In the genomic region with DNA sequence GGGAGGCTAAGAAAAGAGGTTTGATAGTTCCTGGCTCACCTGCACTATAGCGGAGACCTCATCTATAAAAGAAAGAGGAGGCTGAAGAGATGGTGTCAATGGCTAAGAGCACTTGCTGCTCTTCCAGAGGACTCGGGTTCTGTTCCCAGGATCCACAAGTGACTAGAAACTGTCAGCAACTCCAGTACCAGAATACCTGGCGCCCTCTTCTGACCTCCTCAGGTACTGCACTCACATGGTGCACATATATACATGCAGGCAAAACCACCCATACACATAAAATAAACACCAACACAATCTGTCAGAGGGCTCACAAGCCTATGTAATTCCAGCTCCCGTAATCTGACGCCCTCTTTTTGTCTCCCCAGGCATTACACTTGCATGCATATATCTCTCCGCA, we compare ENCODE assay signal across 20 mouse cellular contexts. TPM values are rescaled to one million over a fixed set of nuclear protein-coding genes. Genes with fewer than 3 reads are reported as not detected.
A peak's percentile ranks its signal among the peaks of the same experiment; 100 is the strongest.
DNase-seq lines count a peak whose midpoint lies in the region; ATAC-seq and TF ChIP-seq lines count a peak whose summit lies in the region.
"Had no signal": no experiment of that assay in that cellular context is flagged by ENCODE, and none has a peak within 500 bp of the region (broad histone marks: within the 10 kb centered on the region; RNA-seq: fewer than 3 reads in every experiment).

No protein-coding gene starts in this region.

- H3K4me1 ChIP-seq in kidney, adult 2 months (ENCODE audit: control insufficient read depth, insufficient read depth, low read length) = no peaks in the 10 kb centered on the region

- H3K27ac ChIP-seq in kidney, adult 2 months (ENCODE audit: insufficient read depth, low read depth, low read length) = no peak overlapping the region
- H3K27ac ChIP-seq: embryonic facial prominence, embryonic 15.5 days; forebrain, embryonic 15.5 days; heart, embryonic 13.5 days; liver, embryonic 15.5 days; midbrain, embryonic 15.5 days; neural tube, embryonic 12.5 days had no signal

- no peak for DNase-seq in kidney, adult 2 months
- no peak for DNase-seq in kidney, postnatal 4 days
- DNase-seq in thymus, postnatal 4 days = peak; percentile 44
- DNase-seq in thymus, adult 18-20 months = no peak
- DNase-seq in brain, embryonic 14.5 days (ENCODE audit: low read depth) = no peak
- DNase-seq in adrenal gland, postnatal 25 days = no peak
- DNase-seq: cerebellum, adult 11-12 months; gastrocnemius, postnatal 25 days; kidney, adult 11 months; layer of hippocampus, adult 9-11 months; lung, postnatal 4 days had no signal

- 0 out of 2 replicates have a peak, but pooled peaks have one; percentile 19 for TF ChIP-seq CTCF in kidney, adult 2 months (conservative IDR thresholded peaks at IDR 0.05; ENCODE audit: insufficient read depth, insufficient read length, low read depth, low read length)
- peak; percentile 26; the same call in 1 of the 2 replicates for TF ChIP-seq CTCF in brain, embryonic 14.5 days (IDR thresholded peaks at IDR 0.05; ENCODE audit: borderline replicate concordance, extremely low read depth, insufficient read depth, insufficient read length)

- H3K4me3 ChIP-seq in kidney, adult 2 months (ENCODE audit: insufficient read depth, low read depth, low read length) = no peak overlapping the region
- H3K4me3 ChIP-seq: embryonic facial prominence, embryonic 15.5 days; forebrain, embryonic 15.5 days; heart, embryonic 13.5 days; liver, embryonic 15.5 days; midbrain, embryonic 15.5 days; neural tube, embryonic 12.5 days had no signal

- no peaks in the 10 kb centered on the region for H3K36me3 ChIP-seq in kidney, adult 2 months (ENCODE audit: control insufficient read depth, insufficient read depth, low read length)
- H3K36me3 ChIP-seq: embryonic facial prominence, embryonic 15.5 days; forebrain, embryonic 15.5 days; heart, embryonic 13.5 days; liver, embryonic 15.5 days; midbrain, embryonic 15.5 days; neural tube, embryonic 12.5 days had no signal

- H3K27me3 ChIP-seq in kidney, adult 2 months (replicated peaks; ENCODE audit: control insufficient read depth, insufficient read depth, low read length) = no peaks in the 10 kb centered on the region
- H3K27me3 ChIP-seq: embryonic facial prominence, embryonic 15.5 days; forebrain, embryonic 15.5 days; heart, embryonic 13.5 days; liver, embryonic 15.5 days; midbrain, embryonic 15.5 days; neural tube, embryonic 12.5 days had no signal

- WGBS in kidney, adult 2 months = 91% methylated on average over 6 of the region's 6 CpGs

- ATAC-seq in megakaryocyte, adult 5-6 weeks (ENCODE audit: poor library complexity, severe bottlenecking) = no peak
- ATAC-seq: activated CD4-positive, CD25-positive, alpha-beta regulatory T cell, adult 4 months; forebrain, embryonic 15.5 days; midbrain, embryonic 15.5 days had no signal

- no peak for TF ChIP-seq POLR2A in kidney, adult 2 months (IDR thresholded peaks at IDR 0.05; ENCODE audit: low read depth, low read length)
- TF ChIP-seq POLR2A in brain, embryonic 14.5 days (IDR thresholded peaks at IDR 0.05; ENCODE audit: borderline replicate concordance, extremely low read depth, insufficient read depth, insufficient read length, poor library complexity, severe bottlenecking) = no peak

RNA-seq across cellular contexts. Expression of gene Lgals7, which starts 2.8 kb away (rescaled TPM):
- polyA plus RNA-seq in kidney, adult 2 months (2012; rRNA removed) = 1.1 and 1.6 TPM in 2 replicates
- 30.7 and 31.2 TPM in 2 replicates for polyA plus RNA-seq in brain, embryonic 14.5 days (2012; rRNA removed)
- total RNA-seq in adrenal gland, postnatal 25 days (2021) = not detected in 2 replicates
- not detected in 2 replicates for total RNA-seq in megakaryocyte, adult 5-6 weeks (2015)
- total RNA-seq in megakaryocyte, adult 5-6 weeks (2017) = not detected in 2 replicates
- total RNA-seq: gastrocnemius, postnatal 25 days; hematopoietic stem cell, adult 5-6 weeks had no signal

RNA-seq across cellular contexts. Expression of gene Capn12, which starts 20.3 kb away (rescaled TPM):
- polyA plus RNA-seq in kidney, adult 2 months (2012; rRNA removed) = 0.11 and 0.24 TPM in 2 replicates
- polyA plus RNA-seq in brain, embryonic 14.5 days (2012; rRNA removed) = 0.08 and 0.16 TPM in 2 replicates
- 0.21 TPM in 1 of 2 replicates, not detected in the other for total RNA-seq in adrenal gland, postnatal 25 days (2021)
- not detected in 2 replicates for total RNA-seq in megakaryocyte, adult 5-6 weeks (2015)
- not detected in 2 replicates for total RNA-seq in megakaryocyte, adult 5-6 weeks (2017)
- total RNA-seq: hematopoietic stem cell, adult 5-6 weeks had no signal

RNA-seq across cellular contexts. Expression of gene Lgals4, which starts 27.2 kb away (rescaled TPM):
- 22.8 and 25.0 TPM in 2 replicates for polyA plus RNA-seq in kidney, adult 2 months (2012; rRNA removed)
- 6.0 and 7.0 TPM in 2 replicates for polyA plus RNA-seq in brain, embryonic 14.5 days (2012; rRNA removed)
- total RNA-seq in adrenal gland, postnatal 25 days (2021) = 14.4 and 17.6 TPM in 2 replicates
- total RNA-seq in megakaryocyte, adult 5-6 weeks (2015) = 3.1 and 13.4 TPM in 2 replicates
- 5.2 and 5.9 TPM in 2 replicates for total RNA-seq in megakaryocyte, adult 5-6 weeks (2017)

RNA-seq across cellular contexts. Expression of gene Ech1, which starts 35.9 kb away (rescaled TPM):
- 865 and 950 TPM in 2 replicates for polyA plus RNA-seq in kidney, adult 2 months (2012; rRNA removed)
- polyA plus RNA-seq in brain, embryonic 14.5 days (2012; rRNA removed) = 77.8 and 100 TPM in 2 replicates
- total RNA-seq in adrenal gland, postnatal 25 days (2021) = 445 and 492 TPM in 2 replicates
- total RNA-seq in megakaryocyte, adult 5-6 weeks (2015) = 119 TPM in 2 replicates
- 78.8 and 82.8 TPM in 2 replicates for total RNA-seq in megakaryocyte, adult 5-6 weeks (2017)

RNA-seq across cellular contexts. Expression of gene Hnrnpl, which starts 52.6 kb away (rescaled TPM):
- 172 and 214 TPM in 2 replicates for polyA plus RNA-seq in kidney, adult 2 months (2012; rRNA removed)
- polyA plus RNA-seq in brain, embryonic 14.5 days (2012; rRNA removed) = 444 and 451 TPM in 2 replicates
- total RNA-seq in adrenal gland, postnatal 25 days (2021) = 423 and 491 TPM in 2 replicates
- 275 and 307 TPM in 2 replicates for total RNA-seq in megakaryocyte, adult 5-6 weeks (2015)
- total RNA-seq in megakaryocyte, adult 5-6 weeks (2017) = 187 and 291 TPM in 2 replicates
